Mouse (Mus musculus) stomach, postnatal 0 days (tissue): ENCODE measurements at regions not wholly inside any gene's neighbourhood (a gene's known extent, or its start where the extent isn't known, plus 50 kb on each side); places are given as distances from the start of the nearest gene placed in this dataset.

ENCODE experiments used
- ATAC-seq: fragments of 200-750 bp; cut with Nextera tagmentation; 2 replicates; pipeline ENCODE4 v1.8.0; 2017; ENCODE audit not compliant: low FRiP score, low TSS enrichment
- DNase-seq: peaks from one replicate; pipeline ENCODE4 v3.0.0-alpha.2; 2016; ENCODE audit warnings: low spot score
- H3K27ac ChIP-seq: fragments of 300-500 bp; sonication (generic); replicated peaks from 2 replicates; pipeline ENCODE4 v1.5.1; 2014; ENCODE audit warnings: mild to moderate bottlenecking, control low read depth
- H3K27me3 ChIP-seq: fragments of 300-500 bp; sonication (generic); 2 replicates; pipeline ENCODE4 v1.6.1; 2014; ENCODE audit warnings: low read length; ENCODE audit not compliant: control insufficient read depth, insufficient read depth
- H3K36me3 ChIP-seq: fragments of 300-500 bp; sonication (generic); 2 replicates; pipeline ENCODE4 v1.6.1; 2014; ENCODE audit warnings: low read length, mixed read lengths; ENCODE audit not compliant: control insufficient read depth, insufficient read depth
- H3K4me1 ChIP-seq: fragments of 300-500 bp; sonication (generic); replicated peaks from 2 replicates; pipeline ENCODE4 v1.6.1; 2014; ENCODE audit warnings: antibody characterized with exemption; ENCODE audit not compliant: control insufficient read depth, insufficient read depth
- H3K4me2 ChIP-seq: fragments of 300-500 bp; sonication (generic); replicated peaks from 2 replicates; pipeline ENCODE4 v1.6.1; 2014; ENCODE audit warnings: low read depth, mild to moderate bottlenecking, control low read depth, moderate library complexity
- H3K4me3 ChIP-seq: fragments of 300-500 bp; sonication (generic); 2 replicates; pipeline ENCODE4 v1.5.1; 2014; ENCODE audit warnings: low read depth, low read length, control low read depth
- H3K9ac ChIP-seq: fragments of 300-500 bp; sonication (generic); 2 replicates; pipeline ENCODE4 v1.6.1; 2014; ENCODE audit warnings: mild to moderate bottlenecking, low read length, control low read depth, mixed read lengths
- H3K9me3 ChIP-seq: fragments of 300-500 bp; sonication (generic); 2 replicates; pipeline ENCODE4 v1.6.1; 2016; ENCODE audit warnings: low read length; ENCODE audit not compliant: control insufficient read depth
- CTCF ChIP-seq: IDR thresholded peaks from 2 replicates; pipeline ENCODE4 v1.5.1; 2016; ENCODE audit warnings: antibody characterized with exemption, low read depth, mild to moderate bottlenecking, moderate library complexity
- EP300 ChIP-seq: optimal IDR thresholded peaks from 2 replicates; pipeline ENCODE3; 2016; ENCODE audit warnings: antibody characterized with exemption
- WGBS: fragments of 180-500 bp; shearing (Covaris S2); extraction: QIAGEN DNeasy Blood & Tissue Kit; methylation state at CpG from one replicate; pipeline ENCODE4 v1.1.7; 2014; 5-methylcytosine and 5-hydroxymethylcytosine counted together

DNA sequence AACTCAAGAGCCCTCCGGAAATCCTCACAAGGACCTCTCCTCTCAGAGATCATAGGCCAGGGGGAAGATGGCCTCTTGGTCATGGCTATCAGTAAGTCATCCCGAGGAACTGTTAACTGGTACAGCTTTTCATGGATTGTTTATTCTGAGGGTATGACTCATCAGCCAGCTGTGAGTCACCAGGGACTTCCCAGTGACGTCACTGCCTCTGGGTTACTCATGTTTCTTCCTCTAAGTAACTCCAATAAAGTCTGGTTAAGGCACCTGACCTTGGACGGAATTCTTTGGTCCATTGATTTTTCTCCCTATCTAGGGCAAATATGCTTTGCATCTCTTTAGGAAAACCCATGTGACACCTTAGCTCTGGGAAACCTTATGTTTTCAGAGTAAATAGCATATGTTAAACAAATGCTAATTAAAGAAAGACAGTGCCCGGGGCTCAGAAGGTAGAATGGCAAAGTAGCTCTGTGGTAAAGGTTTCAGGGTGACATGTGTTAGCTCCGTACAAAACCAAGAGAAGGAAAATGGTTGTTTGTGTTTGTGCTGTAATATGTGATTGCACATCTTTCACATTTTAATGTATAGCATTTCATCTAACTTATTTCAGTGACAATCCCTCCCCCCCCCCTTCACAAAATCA, 289.7 kb upstream of the Xylt1 start:
- DNase-seq (peak; percentile 76), ATAC-seq (peak; percentile 91)
- WGBS = 24% methylated on average over 6 of the region's 6 CpGs
- no peaks in the 10 kb centered on the region for H3K4me1 ChIP-seq
- no peak overlapping the region for H3K4me3 ChIP-seq
- no peak overlapping the region for H3K4me2 ChIP-seq
- H3K9ac ChIP-seq = no peak overlapping the region
- no peaks in the 10 kb centered on the region for H3K36me3 ChIP-seq
- H3K9me3 ChIP-seq = no peaks in the 10 kb centered on the region
- TF ChIP-seq CTCF (no peak), EP300 (no peak)
- H3K27ac ChIP-seq = no peak overlapping the region
- no peaks in the 10 kb centered on the region for H3K27me3 ChIP-seq

DNA sequence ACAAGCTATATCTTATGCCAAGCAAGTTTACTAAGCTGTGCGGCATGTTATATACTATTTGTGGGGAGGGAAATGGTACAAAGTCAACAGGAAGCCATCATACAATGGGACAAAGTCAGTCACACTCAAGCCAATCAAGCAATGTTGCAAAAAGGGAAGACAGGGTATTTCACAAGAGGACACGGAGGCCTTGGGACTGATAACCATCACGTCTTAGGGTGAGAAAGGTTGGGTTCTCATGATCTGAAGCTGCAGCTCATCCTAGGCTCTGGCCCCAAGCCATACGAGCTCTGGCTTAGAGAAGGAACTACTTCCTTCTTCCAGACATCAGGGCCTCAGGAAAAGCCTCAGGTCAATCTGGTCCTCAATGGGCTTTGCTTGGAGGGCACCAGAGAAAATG, 287.9 kb upstream of the Xylt1 start:
- H3K4me2 ChIP-seq = no peak overlapping the region
- H3K4me3 ChIP-seq = no peak overlapping the region
- H3K9me3 ChIP-seq = no peaks in the 10 kb centered on the region
- 79% methylated on average over 4 of the region's 4 CpGs for WGBS
- DNase-seq (no peak), ATAC-seq (no peak)
- no peaks in the 10 kb centered on the region for H3K4me1 ChIP-seq
- H3K9ac ChIP-seq = no peak overlapping the region
- no peaks in the 10 kb centered on the region for H3K36me3 ChIP-seq
- H3K27ac ChIP-seq = no peak overlapping the region
- TF ChIP-seq EP300 (no peak), CTCF (no peak)
- H3K27me3 ChIP-seq = no peaks in the 10 kb centered on the region

DNA sequence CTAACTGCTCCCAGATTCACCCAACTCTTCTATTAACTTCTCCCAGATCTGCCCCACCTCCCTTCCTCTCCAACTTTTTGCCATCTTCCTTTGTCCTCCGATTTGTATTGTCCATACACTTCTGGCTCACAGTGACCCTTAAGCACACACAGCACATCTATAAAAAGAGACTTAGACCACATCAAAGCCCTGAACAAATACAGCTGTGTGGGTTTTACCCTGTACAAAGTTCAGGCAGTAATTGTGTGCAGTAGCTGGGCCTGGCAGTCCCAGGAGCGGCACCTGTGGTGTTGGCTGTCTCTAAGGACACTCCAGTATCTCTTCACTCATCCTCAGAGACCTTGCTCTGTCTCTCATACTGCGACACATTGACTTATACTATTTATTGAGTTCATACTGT, 283.2 kb upstream of the Xylt1 start:
- Histone ChIP-seq H3K9me3 (no peaks in the 10 kb centered on the region), H3K4me1 (no peaks in the 10 kb centered on the region), H3K4me2 (no peak overlapping the region), H3K27me3 (no peaks in the 10 kb centered on the region), H3K27ac (no peak overlapping the region), H3K4me3 (no peak overlapping the region), H3K36me3 (no peaks in the 10 kb centered on the region), H3K9ac (no peak overlapping the region)
- WGBS = 55% methylated on average over 3 of the region's 3 CpGs
- ATAC-seq = no peak
- DNase-seq = peak; percentile 14
- TF ChIP-seq CTCF (no peak), EP300 (no peak)

DNA sequence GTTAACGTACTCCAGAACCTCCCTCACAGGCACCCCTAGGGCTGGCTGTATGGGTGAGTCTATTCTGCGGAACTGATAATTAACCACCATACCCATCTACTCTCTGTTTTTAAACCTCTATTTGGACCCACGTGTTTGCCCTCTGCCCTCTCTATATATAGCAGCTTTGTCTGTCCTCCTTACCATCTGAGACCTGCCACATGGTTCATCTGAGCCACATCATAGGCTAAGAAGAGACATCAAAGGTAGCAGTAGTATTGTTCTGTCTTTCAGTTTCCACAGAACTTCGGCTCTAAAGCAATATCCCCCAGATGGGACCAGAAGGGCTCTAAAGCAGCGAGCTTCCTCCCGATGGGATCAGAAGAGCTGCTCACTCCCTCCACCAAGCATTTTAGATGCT, 281.7 kb upstream of the Xylt1 start:
- Histone ChIP-seq H3K4me3 (no peak overlapping the region), H3K4me1 (no peaks in the 10 kb centered on the region), H3K27ac (no peak overlapping the region), H3K36me3 (no peaks in the 10 kb centered on the region), H3K9ac (no peak overlapping the region), H3K4me2 (no peak overlapping the region), H3K27me3 (no peaks in the 10 kb centered on the region), H3K9me3 (no peaks in the 10 kb centered on the region)
- 75% methylated on average over 6 of the region's 6 CpGs for WGBS
- TF ChIP-seq CTCF (no peak), EP300 (no peak)
- DNase-seq (no peak), ATAC-seq (no peak)

DNA sequence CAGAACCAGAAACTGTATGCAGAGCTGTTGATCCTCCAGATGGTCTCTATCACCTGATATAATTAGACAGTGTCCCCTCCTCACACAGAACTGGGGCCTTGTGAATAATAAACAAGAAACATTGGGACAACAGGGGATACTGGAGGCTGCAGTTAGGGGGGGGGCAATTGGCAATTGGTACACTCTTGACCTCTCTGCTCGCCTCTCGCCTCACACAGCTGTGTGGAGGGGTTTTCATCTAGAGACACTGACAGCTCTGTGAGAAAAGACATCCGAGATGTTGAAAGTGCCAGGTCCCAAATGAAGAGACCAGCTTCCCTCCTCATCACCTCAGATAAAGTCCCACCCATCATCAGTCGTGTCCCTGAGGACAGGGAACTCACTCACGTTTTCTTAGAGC, 277.7 kb upstream of the Xylt1 start:
- Histone ChIP-seq H3K9ac (no peak overlapping the region), H3K9me3 (no peaks in the 10 kb centered on the region), H3K4me3 (no peak overlapping the region), H3K4me1 (no peaks in the 10 kb centered on the region), H3K27ac (no peak overlapping the region), H3K36me3 (no peaks in the 10 kb centered on the region), H3K4me2 (no peak overlapping the region), H3K27me3 (no peaks in the 10 kb centered on the region)
- DNase-seq (no peak), ATAC-seq (no peak)
- 48% methylated on average over 5 of the region's 5 CpGs for WGBS
- no peak for TF ChIP-seq CTCF
- no peak for TF ChIP-seq EP300

DNA sequence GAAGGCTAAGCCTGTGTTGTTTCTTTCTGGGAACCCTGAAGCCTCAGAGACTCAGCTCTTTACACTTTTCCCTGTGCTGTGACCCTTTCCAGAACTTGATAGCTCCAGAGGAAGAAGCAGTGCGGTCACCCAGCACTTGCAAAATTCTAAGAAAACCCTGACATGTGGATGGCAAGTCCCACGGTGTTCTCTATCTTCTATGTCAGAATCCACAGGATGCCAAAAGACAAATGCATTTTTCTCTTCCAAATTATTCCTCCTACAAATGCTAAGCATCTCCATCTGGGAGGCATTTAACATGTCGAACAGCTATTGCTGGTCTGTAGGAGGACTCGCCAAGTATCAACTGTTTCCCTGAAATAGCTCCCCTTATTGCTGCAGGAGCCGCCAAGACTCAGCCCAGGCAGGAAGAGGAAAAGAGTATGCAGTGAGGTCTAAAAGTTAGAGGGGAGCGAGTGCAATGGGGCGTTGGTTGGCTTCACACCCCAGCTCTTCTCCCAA, 274.0 kb upstream of the Xylt1 start:
- H3K36me3 ChIP-seq = no peaks in the 10 kb centered on the region
- H3K9me3 ChIP-seq = no peaks in the 10 kb centered on the region
- no peaks in the 10 kb centered on the region for H3K27me3 ChIP-seq
- no peak overlapping the region for H3K27ac ChIP-seq
- WGBS = 79% methylated on average over 7 of the region's 7 CpGs
- H3K4me1 ChIP-seq = no peaks in the 10 kb centered on the region
- no peak for TF ChIP-seq EP300
- TF ChIP-seq CTCF = no peak
- H3K4me3 ChIP-seq = no peak overlapping the region
- no peak overlapping the region for H3K9ac ChIP-seq
- no peak for DNase-seq
- no peak for ATAC-seq
- H3K4me2 ChIP-seq = no peak overlapping the region
